Mouse (Mus musculus): Measurements from ENCODE around the gene Inpp5k.
A peak's percentile ranks its signal among the peaks of the same experiment; 100 is the strongest.
"Not testable (repeated sequence)": the region's sequence is repeated elsewhere in the genome, so short reads cannot be mapped to it uniquely, and the experiment has no call there.

Gene Inpp5k

GRCm38 (mm10) chr11:75630645-75631229 lies at the start of gene Inpp5k:
TSS of gene Inpp5k (plus strand) at chr11:75630988.
- peak; percentile 96 for DNase-seq (ENCODE audit: low read depth in 1 of 2, low spot score in 2 of 2)

- DNase-seq (ENCODE audit: low read depth in 1 of 2, low spot score in 2 of 2) = no peak
Observed at GRCm38 (mm10) chr11:75581495-75582149, 49.2 kb upstream of the Inpp5k start.

- no peak for DNase-seq (ENCODE audit: low read depth in 1 of 2, low spot score in 2 of 2)
Observed at GRCm38 (mm10) chr11:75583521-75583920, 47.3 kb upstream of the Inpp5k start.

- DNase-seq (ENCODE audit: low read depth in 1 of 2, low spot score in 2 of 2) = no peak
Observed at GRCm38 (mm10) chr11:75585061-75585460, 45.7 kb upstream of the Inpp5k start.

GRCm38 (mm10) chr11:75585978-75586377 lies 44.8 kb upstream of the Inpp5k start:
- no peak for DNase-seq (ENCODE audit: low read depth in 1 of 2, low spot score in 2 of 2)

GRCm38 (mm10) chr11:75586963-75587362 lies 43.8 kb upstream of the Inpp5k start:
- DNase-seq (ENCODE audit: low read depth in 1 of 2, low spot score in 2 of 2) = no peak

- peak; percentile 76 to 92 for DNase-seq (ENCODE audit: low read depth in 1 of 2, low spot score in 2 of 2)
Observed at GRCm38 (mm10) chr11:75587493-75588284, 43.1 kb upstream of the Inpp5k start, which contains the start of gene Pitpna. TSS of gene Pitpna (plus strand) at chr11:75588097.

GRCm38 (mm10) chr11:75588285-75588941 lies 42.4 kb upstream of the Inpp5k start:
- DNase-seq (ENCODE audit: low read depth in 1 of 2, low spot score in 2 of 2) = no peak

GRCm38 (mm10) chr11:75592612-75593011 lies 38.2 kb upstream of the Inpp5k start:
- peak; percentile 45 to 49 for DNase-seq (ENCODE audit: low read depth in 1 of 2, low spot score in 2 of 2)

- peak in 1 of 2 experiments; percentile 45 for DNase-seq (ENCODE audit: low read depth in 1 of 2, low spot score in 2 of 2)
Observed at GRCm38 (mm10) chr11:75594431-75594830, 36.4 kb upstream of the Inpp5k start.

- DNase-seq (ENCODE audit: low read depth in 1 of 2, low spot score in 2 of 2) = no peak
Observed at GRCm38 (mm10) chr11:75595404-75595803, 35.4 kb upstream of the Inpp5k start.

GRCm38 (mm10) chr11:75595816-75596215 lies 35.0 kb upstream of the Inpp5k start:
- no peak for DNase-seq (ENCODE audit: low read depth in 1 of 2, low spot score in 2 of 2)

- no peak for DNase-seq (ENCODE audit: low read depth in 1 of 2, low spot score in 2 of 2)
Observed at GRCm38 (mm10) chr11:75596726-75597255, 34.0 kb upstream of the Inpp5k start.

GRCm38 (mm10) chr11:75598004-75598403 lies 32.8 kb upstream of the Inpp5k start:
- no peak for DNase-seq (ENCODE audit: low read depth in 1 of 2, low spot score in 2 of 2)

GRCm38 (mm10) chr11:75599802-75600201 lies 31.0 kb upstream of the Inpp5k start:
- not testable (repeated sequence) for DNase-seq (ENCODE audit: low read depth in 1 of 2, low spot score in 2 of 2)

GRCm38 (mm10) chr11:75604826-75605225 lies 26.0 kb upstream of the Inpp5k start:
- DNase-seq (ENCODE audit: low read depth in 1 of 2, low spot score in 2 of 2) = no peak

- no peak for DNase-seq (ENCODE audit: low read depth in 1 of 2, low spot score in 2 of 2)
Observed at GRCm38 (mm10) chr11:75605318-75605717, 25.5 kb upstream of the Inpp5k start.

- DNase-seq (ENCODE audit: low read depth in 1 of 2, low spot score in 2 of 2) = no peak
Observed at GRCm38 (mm10) chr11:75608776-75609175, 22.0 kb upstream of the Inpp5k start.

- DNase-seq (ENCODE audit: low read depth in 1 of 2, low spot score in 2 of 2) = no peak
Observed at GRCm38 (mm10) chr11:75610021-75610420, 20.8 kb upstream of the Inpp5k start.

- DNase-seq (ENCODE audit: low read depth in 1 of 2, low spot score in 2 of 2) = no peak
Observed at GRCm38 (mm10) chr11:75614769-75615168, 16.0 kb upstream of the Inpp5k start.

GRCm38 (mm10) chr11:75615556-75615955 lies 15.2 kb upstream of the Inpp5k start:
- no peak for DNase-seq (ENCODE audit: low read depth in 1 of 2, low spot score in 2 of 2)

Measured in monocyte, adult 2 months (primary cell).